Mouse (Mus musculus): ENCODE results near the gene Grk6. TPM values are rescaled to one million over a fixed set of nuclear protein-coding genes. Genes with fewer than 3 reads are reported as not detected.
"Not testable (repeated sequence)": the region's sequence is repeated elsewhere in the genome, so short reads cannot be mapped to it uniquely, and the experiment has no call there.

Grk6 gene
- polyA plus RNA-seq, 1 experiment from 2014 or later, result 31.3 TPM

DNA sequence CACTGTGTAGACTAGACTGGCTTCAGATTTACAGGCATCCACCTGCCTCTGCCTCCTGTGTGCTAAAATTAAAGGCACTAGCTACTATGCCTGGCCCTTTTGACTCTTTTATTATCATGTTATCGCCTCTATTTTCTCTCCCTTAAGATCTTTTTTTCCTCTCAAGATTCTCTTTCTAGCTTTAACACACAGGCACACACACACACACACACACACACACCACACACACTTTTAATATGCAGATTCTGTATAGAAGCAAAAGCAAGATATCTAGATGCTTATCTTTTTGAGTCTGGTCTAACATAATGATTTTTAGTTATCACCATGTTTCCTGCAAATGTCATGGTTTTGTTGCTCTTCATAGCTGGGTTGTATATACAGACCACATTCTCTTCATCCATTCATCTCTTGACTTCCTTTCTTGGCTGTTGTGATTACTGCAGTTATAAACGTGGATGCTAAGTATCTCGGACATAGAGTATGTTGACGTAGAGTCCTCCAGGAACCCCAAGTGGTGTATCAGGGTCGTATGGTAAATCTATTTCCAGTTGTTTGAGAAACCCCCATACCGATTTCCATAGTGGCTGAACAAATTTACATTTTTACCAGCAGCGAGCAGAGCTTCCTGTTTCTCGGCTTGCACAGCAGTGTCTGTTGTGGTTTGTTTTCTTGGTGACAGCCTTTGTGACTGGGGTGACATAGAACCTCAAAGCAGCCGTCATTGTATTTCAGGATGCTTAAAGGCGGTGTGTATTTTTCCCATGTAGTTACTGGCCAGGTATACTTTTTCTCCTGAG is 12.8 kb upstream of the Grk6 start:
- Histone ChIP-seq H3K27ac (no peak overlapping the region), H3K9ac (no peak overlapping the region), H3K27me3 (no peaks in the 10 kb centered on the region), H3K4me1 (replicated peaks) (no peaks in the 10 kb centered on the region), H3K9me3 (peaks cover 5% of the 10 kb centered on the region; the same call in 1 of the 2 replicates), H3K4me2 (no peak overlapping the region), H3K36me3 (no peaks in the 10 kb centered on the region), H3K4me3 (no peak overlapping the region)
- WGBS, result 74% methylated on average over 10 of the region's 10 CpGs
- ATAC-seq (ENCODE audit: low FRiP score), result no peak

DNA sequence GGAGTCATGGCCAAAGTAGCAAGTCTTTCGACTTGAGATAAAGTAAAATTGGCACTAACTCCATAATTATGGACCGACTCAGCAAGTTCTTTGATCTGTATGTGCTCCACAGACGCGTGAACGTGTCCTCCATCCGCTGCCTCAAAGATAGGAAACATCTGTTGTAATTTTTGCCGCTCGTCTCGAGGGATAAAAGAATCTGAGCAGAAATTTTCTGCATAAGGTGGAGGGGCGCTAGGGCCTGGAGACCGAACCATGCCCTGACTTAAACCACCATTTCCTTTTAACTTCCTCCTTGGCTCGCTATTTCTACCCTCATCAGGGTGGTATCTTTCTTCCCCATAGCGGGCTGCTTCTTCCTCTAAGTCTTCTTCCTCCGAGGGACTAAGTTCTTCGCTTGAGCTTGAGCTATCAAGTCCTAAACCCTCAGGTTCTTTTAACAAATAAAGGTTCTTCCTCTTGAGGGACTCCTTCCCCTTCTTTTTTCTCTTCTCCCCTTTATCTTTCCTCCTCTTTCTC is 7.7 kb upstream of the Grk6 start:
- H3K4me3 ChIP-seq; H3K27ac ChIP-seq; H3K27me3 ChIP-seq; H3K4me2 ChIP-seq; H3K36me3 ChIP-seq; H3K9ac ChIP-seq; ATAC-seq (ENCODE audit: low FRiP score); H3K4me1 ChIP-seq (replicated peaks): not testable (repeated sequence)
- peaks cover 12% of the 10 kb centered on the region for H3K9me3 ChIP-seq
- 93% methylated on average over 15 of the region's 15 CpGs for WGBS

DNA sequence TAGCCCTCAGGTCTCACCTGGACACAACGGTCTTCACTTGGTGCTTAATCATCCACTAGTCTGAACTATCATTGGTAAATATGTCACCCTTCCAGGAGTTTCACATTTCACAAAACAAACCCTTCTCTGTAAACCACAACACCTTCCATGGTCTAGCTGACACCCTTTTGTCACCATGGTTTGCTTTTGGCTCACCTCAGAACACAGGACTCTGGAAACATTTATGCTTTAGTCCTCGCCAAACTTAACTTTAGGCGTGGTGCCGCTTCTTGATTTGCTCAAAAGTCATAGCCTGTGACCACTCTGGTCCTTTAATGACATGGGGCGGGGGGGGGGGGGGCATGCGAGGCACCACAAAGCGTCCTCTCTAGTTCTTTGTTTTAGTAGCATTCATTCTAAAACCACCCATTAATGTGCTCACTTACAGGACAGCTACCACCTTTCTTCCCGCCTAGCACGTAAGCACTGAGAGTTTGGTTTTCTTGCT is 1.0 kb upstream of the Grk6 start:
- Histone ChIP-seq H3K27me3 (no peaks in the 10 kb centered on the region), H3K4me3 (peak overlapping the region; percentile 80), H3K36me3 (no peaks in the 10 kb centered on the region), H3K9me3 (no peaks in the 10 kb centered on the region), H3K4me2 (peak overlapping the region; percentile 65), H3K4me1 (replicated peaks) (peaks cover 38% of the 10 kb centered on the region), H3K27ac (peak overlapping the region; percentile 96), H3K9ac (peak overlapping the region; percentile 71)
- WGBS, result 42% methylated on average over 9 of the region's 9 CpGs
- ATAC-seq (ENCODE audit: low FRiP score), result no peak

DNA sequence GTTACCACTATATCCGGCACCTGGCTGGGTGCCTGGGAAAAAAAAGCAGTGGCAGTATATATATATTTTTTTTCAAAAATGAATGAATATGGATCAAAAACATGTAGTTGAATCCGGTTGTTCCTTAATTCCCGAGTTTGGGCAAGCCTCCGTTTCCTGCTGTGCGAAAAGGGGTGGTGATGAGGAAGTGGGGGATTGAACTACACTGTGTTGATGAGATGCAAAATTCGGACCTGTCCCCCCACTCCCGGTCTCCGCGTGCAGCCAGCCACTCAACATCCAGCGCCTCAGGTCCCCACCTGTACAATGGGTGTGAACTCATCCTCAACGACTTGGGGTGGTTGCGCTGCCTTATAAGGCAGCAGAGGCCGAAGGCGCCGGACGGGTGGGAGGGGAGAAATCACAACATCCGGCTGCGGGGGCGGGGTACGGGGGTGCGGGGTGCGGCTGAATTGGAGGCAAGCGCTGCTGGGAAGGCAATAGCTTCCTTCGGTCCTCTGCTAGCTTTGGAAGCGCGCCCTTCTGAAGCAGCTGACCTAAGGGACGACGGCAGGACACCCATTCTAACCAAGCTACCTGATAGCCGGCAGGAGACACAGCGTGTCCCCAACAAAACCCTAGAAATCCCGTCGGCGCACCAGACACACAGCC is 461 bp upstream of the Grk6 start:
- Histone ChIP-seq H3K27ac (peak overlapping the region; percentile 96), H3K4me1 (replicated peaks) (peaks cover 38% of the 10 kb centered on the region), H3K9me3 (no peaks in the 10 kb centered on the region), H3K36me3 (0 out of 2 replicates have a peak, but pooled peaks cover 3% of the 10 kb centered on the region), H3K4me2 (peak overlapping the region; percentile 65), H3K4me3 (peak overlapping the region; percentile 80), H3K27me3 (no peaks in the 10 kb centered on the region), H3K9ac (peak overlapping the region; percentile 71)
- WGBS, result 1% methylated on average over 33 of the region's 33 CpGs
- peak; percentile 78 for ATAC-seq (ENCODE audit: low FRiP score)

DNA sequence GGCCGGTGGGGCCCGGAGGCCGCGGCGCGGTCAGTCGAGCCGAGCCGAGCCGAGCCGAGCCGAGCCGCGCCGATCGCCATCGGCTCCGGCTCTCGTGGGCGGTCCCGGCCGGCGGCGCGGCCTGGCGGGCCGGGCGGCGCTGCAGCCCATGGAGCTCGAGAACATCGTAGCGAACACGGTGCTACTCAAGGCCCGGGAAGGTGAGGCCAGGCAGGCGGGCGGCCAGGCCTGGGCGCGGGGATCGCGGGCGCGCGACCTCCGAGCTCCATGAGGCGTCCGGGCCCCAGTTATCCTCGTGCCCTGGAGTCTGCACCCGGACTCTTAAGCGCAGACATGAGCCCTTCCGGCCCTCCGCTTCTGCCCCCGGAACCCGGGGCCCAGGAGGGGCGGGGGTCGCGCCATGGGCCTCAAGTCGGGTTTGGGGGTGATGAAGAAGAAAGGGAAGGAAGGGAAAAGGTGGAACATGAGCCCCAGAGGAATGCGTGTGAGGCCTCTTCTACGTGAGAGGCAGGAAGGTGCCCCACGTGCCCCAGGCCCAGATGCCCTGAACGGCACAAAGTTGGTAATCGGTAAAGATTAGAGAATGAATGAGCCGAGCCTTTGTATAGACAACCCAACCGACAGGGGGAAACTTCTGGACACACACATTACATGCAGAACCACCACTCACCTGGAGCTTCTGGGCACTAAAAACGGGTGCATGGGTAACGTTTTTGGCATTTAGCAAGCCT is 654 bp downstream of the Grk6 start:
- Histone ChIP-seq H3K4me3 (peak overlapping the region; percentile 80), H3K4me1 (replicated peaks) (peaks cover 38% of the 10 kb centered on the region), H3K27ac (peak overlapping the region; percentile 96), H3K9ac (peak overlapping the region; percentile 95), H3K4me2 (peak overlapping the region; percentile 93), H3K36me3 (peaks cover 13% of the 10 kb centered on the region), H3K9me3 (no peaks in the 10 kb centered on the region), H3K27me3 (no peaks in the 10 kb centered on the region)
- ATAC-seq (ENCODE audit: low FRiP score), result no peak; the same call in 1 of the 2 replicates
- WGBS, result under 1% methylated on average over 65 of the region's 66 CpGs

DNA sequence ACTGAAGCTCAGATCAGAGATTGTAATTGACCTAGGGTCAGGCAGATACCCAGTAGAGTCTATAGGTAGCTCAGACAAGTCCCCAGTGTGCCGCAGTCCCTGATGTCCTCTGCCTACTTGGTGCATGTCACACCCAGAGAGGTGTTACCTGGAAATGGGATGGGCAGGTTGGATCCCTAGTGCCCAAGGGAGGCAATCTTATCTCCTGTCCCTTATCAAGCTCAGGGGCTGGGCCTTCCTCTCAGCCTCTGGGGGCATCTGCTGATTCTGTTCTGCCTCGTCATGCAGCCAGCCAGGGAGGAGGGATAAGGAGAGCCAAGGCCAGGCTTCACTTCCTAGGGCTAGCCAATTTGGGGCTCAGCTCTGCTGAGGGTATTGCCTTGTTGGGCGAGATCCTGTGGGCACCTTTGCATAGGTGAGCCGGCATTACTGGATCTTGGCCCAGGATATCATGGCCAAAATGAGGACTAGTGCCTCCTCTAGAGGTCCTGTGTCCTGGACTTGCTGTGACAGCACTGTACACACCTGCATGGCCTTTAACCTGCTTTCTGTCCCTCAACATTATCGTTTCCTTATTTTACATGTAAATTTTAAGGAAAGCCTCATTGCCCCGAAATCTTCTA is 1.7 kb downstream of the Grk6 start:
- H3K4me3 ChIP-seq, result peak overlapping the region; percentile 80

DNA sequence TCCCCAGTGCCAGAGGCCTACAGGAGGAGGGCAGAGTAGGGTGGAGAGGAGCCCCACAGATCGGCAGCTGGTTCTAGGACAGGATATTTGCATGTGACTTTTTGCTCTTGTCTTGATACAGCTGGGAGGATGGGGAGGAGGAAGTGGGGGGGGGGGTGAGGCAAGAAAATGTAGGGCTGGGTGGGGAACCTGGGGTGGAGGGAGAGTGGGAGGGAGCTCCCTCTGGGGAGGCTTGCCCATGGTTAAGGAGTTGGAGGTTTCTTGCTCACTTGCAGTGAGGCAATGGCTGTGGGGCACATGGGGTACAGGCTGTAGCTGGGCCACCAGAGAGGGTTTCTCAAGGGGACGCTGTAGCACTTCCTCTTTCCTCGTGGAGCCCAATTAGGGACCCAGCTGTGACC is 2.7 kb downstream of the Grk6 start:
- Histone ChIP-seq H3K9ac (peak overlapping the region; percentile 95; the same call in 1 of the 2 replicates), H3K4me3 (no peak overlapping the region), H3K4me1 (replicated peaks) (peaks cover 38% of the 10 kb centered on the region), H3K9me3 (no peaks in the 10 kb centered on the region), H3K36me3 (peaks cover 34% of the 10 kb centered on the region), H3K27ac (no peak overlapping the region), H3K4me2 (no peak overlapping the region), H3K27me3 (no peaks in the 10 kb centered on the region)
- no peak for ATAC-seq (ENCODE audit: low FRiP score)
- WGBS, result 66% methylated on average over 3 of the region's 3 CpGs

More for the DNA sequence above, 1.7 kb downstream of the Grk6 start:
- WGBS, result 83% methylated on average over 6 of the region's 6 CpGs
- H3K27me3 ChIP-seq, result no peaks in the 10 kb centered on the region
- no peak overlapping the region for H3K27ac ChIP-seq
- H3K9me3 ChIP-seq, result no peaks in the 10 kb centered on the region
- peak overlapping the region; percentile 93 for H3K4me2 ChIP-seq
- ATAC-seq (ENCODE audit: low FRiP score), result no peak
- peak overlapping the region; percentile 95 for H3K9ac ChIP-seq
- peaks cover 38% of the 10 kb centered on the region for H3K4me1 ChIP-seq (replicated peaks)
- peaks cover 24% of the 10 kb centered on the region for H3K36me3 ChIP-seq

DNA sequence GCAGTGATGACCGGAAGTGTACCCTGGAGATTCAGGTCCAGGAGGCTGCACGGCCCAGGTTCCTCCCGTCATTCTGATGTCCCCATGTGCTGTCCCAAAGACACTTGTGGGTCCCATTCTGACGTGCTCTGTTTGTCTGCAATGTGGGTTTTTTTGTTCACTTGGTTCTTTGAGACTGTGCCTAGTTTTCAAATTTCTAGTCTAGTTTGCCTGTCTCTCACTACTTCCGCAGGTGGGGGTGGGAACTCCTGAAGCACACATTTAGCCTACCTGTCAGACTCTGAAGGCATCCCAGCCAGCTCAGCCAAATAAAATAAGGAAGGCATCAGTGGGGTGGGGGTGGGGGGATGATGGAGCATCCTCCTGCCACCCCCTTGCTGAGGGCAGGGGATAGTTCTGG is 3.3 kb downstream of the Grk6 start:
- Histone ChIP-seq H3K9me3 (no peaks in the 10 kb centered on the region), H3K27me3 (no peaks in the 10 kb centered on the region), H3K36me3 (peaks cover 39% of the 10 kb centered on the region), H3K9ac (no peak overlapping the region), H3K4me3 (no peak overlapping the region), H3K4me2 (no peak overlapping the region), H3K4me1 (replicated peaks) (peaks cover 38% of the 10 kb centered on the region), H3K27ac (no peak overlapping the region)
- 95% methylated on average over 5 of the region's 5 CpGs for WGBS
- ATAC-seq (ENCODE audit: low FRiP score), result no peak

DNA sequence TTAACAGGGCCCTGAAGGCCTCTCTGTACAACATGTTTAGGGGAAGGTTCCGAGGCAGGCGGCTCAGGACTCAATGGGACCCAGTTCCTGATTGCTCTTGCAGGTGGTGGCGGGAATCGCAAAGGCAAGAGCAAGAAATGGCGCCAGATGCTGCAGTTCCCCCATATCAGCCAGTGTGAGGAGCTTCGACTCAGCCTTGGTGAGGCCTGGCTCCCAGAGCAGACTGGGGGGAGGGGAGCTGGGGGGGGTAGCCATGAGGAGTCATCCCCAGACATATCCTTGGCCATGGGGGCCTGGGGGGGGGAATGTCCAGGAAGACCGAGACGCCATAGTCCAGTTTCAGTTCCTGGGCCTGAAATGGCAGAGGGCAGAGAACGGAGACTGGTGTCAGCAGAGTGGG is 4.3 kb downstream of the Grk6 start:
- WGBS, result 95% methylated on average over 9 of the region's 9 CpGs
- no peaks in the 10 kb centered on the region for H3K27me3 ChIP-seq
- H3K36me3 ChIP-seq, result peaks cover 50% of the 10 kb centered on the region

DNA sequence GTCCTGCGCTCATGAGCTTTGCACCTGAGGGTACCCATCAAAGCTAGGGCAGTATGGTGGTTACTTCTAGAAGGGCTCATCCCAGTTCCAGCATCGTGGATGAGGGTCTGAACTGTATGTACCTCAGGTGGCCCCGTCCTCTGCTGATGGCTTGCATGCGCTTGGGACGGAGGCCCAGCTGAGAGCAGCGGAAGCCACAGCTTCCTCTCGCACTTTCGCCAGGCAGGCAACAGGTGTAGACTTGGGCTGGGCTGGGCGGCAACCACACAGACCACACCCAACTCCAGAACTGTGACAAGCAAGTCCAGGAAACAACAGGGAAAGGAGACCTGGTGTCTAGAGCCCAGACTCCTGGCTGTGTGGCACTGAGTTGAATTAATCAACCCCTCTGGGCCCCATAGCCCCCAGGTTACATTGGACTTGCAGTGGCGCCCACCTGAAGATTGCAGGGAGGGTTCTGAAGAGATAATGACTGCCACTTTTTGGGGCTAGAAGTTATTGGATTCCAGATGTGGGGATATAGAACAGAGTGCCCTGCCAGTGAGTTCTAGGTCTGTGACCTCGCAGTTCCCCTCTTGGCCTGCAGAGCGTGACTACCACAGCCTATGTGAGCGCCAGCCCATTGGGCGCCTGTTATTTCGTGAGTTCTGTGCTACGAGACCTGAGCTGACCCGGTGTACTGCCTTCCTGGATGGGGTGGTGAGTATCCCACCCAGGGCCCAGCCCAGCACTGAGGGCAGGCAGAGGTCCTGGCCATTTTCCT is 5.0 kb downstream of the Grk6 start:
- Histone ChIP-seq H3K27ac (no peak overlapping the region), H3K4me3 (no peak overlapping the region), H3K9me3 (no peaks in the 10 kb centered on the region), H3K4me2 (no peak overlapping the region), H3K27me3 (no peaks in the 10 kb centered on the region), H3K4me1 (replicated peaks) (peaks cover 30% of the 10 kb centered on the region), H3K36me3 (peaks cover 57% of the 10 kb centered on the region), H3K9ac (no peak overlapping the region)
- 90% methylated on average over 17 of the region's 17 CpGs for WGBS
- ATAC-seq (ENCODE audit: low FRiP score), result no peak

More for the DNA sequence above, 4.3 kb downstream of the Grk6 start:
- H3K27ac ChIP-seq, result no peak overlapping the region
- H3K4me2 ChIP-seq, result no peak overlapping the region
- peaks cover 30% of the 10 kb centered on the region for H3K4me1 ChIP-seq (replicated peaks)
- H3K4me3 ChIP-seq, result no peak overlapping the region
- H3K9me3 ChIP-seq, result no peaks in the 10 kb centered on the region
- ATAC-seq (ENCODE audit: low FRiP score), result no peak
- no peak overlapping the region for H3K9ac ChIP-seq

DNA sequence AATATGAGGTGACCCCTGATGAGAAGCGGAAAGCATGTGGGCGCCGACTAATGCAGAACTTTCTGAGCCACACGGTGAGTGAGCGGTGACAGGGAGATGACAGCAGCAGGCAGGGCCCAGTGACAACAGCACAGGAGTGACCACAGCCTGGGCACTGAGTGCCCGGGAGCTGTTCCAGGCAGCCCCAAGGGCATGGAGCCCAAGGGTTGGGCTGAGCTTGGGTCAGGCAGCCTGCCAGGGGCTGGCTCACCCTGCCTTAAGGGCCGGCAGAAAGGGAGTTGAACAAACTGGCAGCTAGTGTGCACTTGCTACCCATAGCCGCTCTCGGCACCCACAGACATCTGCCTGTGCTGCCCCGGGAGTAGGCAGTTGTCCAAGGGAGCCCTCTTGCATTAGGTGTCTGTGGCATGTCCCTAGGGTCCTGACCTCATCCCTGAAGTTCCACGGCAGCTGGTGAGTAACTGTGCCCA is 5.7 kb downstream of the Grk6 start:
- H3K9ac ChIP-seq, result no peak overlapping the region
- no peak overlapping the region for H3K27ac ChIP-seq
- no peaks in the 10 kb centered on the region for H3K27me3 ChIP-seq
- no peaks in the 10 kb centered on the region for H3K9me3 ChIP-seq
- 93% methylated on average over 11 of the region's 11 CpGs for WGBS
- peaks cover 30% of the 10 kb centered on the region for H3K4me1 ChIP-seq (replicated peaks)
- no peak for ATAC-seq (ENCODE audit: low FRiP score)
- H3K4me2 ChIP-seq, result no peak overlapping the region
- peaks cover 64% of the 10 kb centered on the region for H3K36me3 ChIP-seq
- H3K4me3 ChIP-seq, result no peak overlapping the region
